Mouse (Mus musculus) heart, embryonic 11.5 days (tissue): ENCODE data around the gene Acbd3. TPM values are rescaled to one million over a fixed set of nuclear protein-coding genes. Genes with fewer than 3 reads are reported as not detected.

Experiments
- ATAC-seq: fragments of 200-750 bp; cut with Nextera tagmentation; replicated peaks from 2 replicates; pipeline ENCODE4 v1.8.0; 2017; ENCODE audit warnings: moderate library complexity; ENCODE audit not compliant: insufficient number of reproducible peaks, low FRiP score, low TSS enrichment
- H3K27ac ChIP-seq: fragments of 300-500 bp; sonication (generic); 2 replicates; pipeline ENCODE4 v1.5.1; 2014; ENCODE audit warnings: mild to moderate bottlenecking, low read depth, low read length
- H3K27me3 ChIP-seq: fragments of 300-500 bp; sonication (generic); 2 replicates; pipeline ENCODE4 v1.6.1; 2014; ENCODE audit warnings: mild to moderate bottlenecking, low read length, mixed read lengths; ENCODE audit not compliant: control insufficient read depth, insufficient read depth
- H3K36me3 ChIP-seq: fragments of 300-500 bp; sonication (generic); 2 replicates; pipeline ENCODE4 v1.6.1; 2014; ENCODE audit warnings: mild to moderate bottlenecking, low read length, moderate library complexity, mixed read lengths; ENCODE audit not compliant: control insufficient read depth, insufficient read depth
- H3K4me1 ChIP-seq: fragments of 300-500 bp; sonication (generic); 2 replicates; pipeline ENCODE4 v1.6.1; 2014; ENCODE audit warnings: low read length; ENCODE audit not compliant: control insufficient read depth, insufficient read depth
- H3K4me2 ChIP-seq: fragments of 300-500 bp; sonication (generic); 2 replicates; pipeline ENCODE4 v1.6.1; 2014; ENCODE audit warnings: mild to moderate bottlenecking, moderate library complexity
- H3K4me3 ChIP-seq: fragments of 300-500 bp; sonication (generic); 2 replicates; pipeline ENCODE4 v1.5.1; 2014; ENCODE audit warnings: low read depth, low read length
- H3K9ac ChIP-seq: fragments of 300-500 bp; sonication (generic); 2 replicates; pipeline ENCODE4 v1.6.1; 2014; ENCODE audit warnings: mild to moderate bottlenecking, low read depth, low read length, moderate library complexity
- H3K9me3 ChIP-seq: fragments of 300-500 bp; sonication (generic); replicated peaks from 2 replicates; pipeline ENCODE4 v1.6.1; 2016; ENCODE audit warnings: low read length; ENCODE audit not compliant: control insufficient read depth
- WGBS: fragments of 180-500 bp; shearing (Covaris S2); extraction: QIAGEN DNeasy Blood & Tissue Kit; methylation state at CpG from one replicate; pipeline ENCODE4 v1.1.7; 2014; ENCODE audit not compliant: insufficient replicate concordance; 5-methylcytosine and 5-hydroxymethylcytosine counted together
- polyA plus RNA-seq: library from polyadenylated mRNA; unstranded; fragments of >200 nt; fragmentation: Nextera tagmentation; extraction: Ambion mirVana; gene quantifications from 2 replicates; pipeline ENCODE4 v1.2.1, GENCODE M21; 2014

The Acbd3 gene
- polyA plus RNA-seq, 1 experiment from 2014 or later = 23.0 TPM

- no peak for ATAC-seq
- Histone ChIP-seq H3K36me3 (no peaks in the 10 kb centered on the region), H3K27me3 (no peaks in the 10 kb centered on the region), H3K4me1 (peaks cover 7% of the 10 kb centered on the region), H3K4me3 (no peak overlapping the region), H3K27ac (no peak overlapping the region), H3K4me2 (no peak overlapping the region), H3K9ac (no peak overlapping the region), H3K9me3 (no peaks in the 10 kb centered on the region)
- WGBS = 73% methylated on average over 5 of the region's 5 CpGs
These were observed 55.4 kb downstream of the Acbd3 start for GRCm38 (mm10) chr1:180781250-180781649.

DNA sequence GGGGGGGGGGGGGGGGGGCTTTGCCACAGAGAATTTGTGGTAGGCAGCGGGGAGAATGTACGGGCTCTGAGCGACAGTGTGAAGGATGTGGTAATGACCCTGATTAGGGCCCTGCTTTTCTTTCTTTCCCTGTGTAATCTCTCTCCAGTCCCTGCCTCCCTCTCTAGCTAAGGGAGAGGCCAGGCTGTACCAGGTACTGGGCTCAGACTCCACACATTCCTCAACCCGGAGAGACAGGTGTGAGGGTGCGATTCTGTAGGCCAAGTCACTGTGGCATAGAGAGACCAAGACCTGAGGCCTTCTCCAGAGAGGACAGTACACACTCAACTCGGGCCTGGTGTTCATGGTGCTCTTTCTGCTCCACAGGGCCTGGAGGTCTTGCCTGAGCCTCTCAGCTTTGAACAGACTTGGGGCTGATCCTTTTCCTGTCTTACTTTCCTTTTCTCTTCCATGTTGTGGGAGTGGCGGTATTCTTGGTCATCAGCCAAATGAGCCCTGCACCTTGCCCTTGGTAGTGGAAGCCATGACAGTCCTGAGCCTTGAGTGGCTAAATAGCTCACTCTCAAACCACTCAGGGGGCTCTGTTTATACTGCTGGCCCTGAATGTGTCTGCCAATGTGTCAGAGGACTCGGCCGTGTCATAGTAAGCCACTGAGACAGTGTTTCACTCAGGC lies 57.2 kb downstream of the Acbd3 start:
- Histone ChIP-seq H3K27me3 (no peaks in the 10 kb centered on the region), H3K9me3 (no peaks in the 10 kb centered on the region), H3K4me2 (no peak overlapping the region), H3K4me3 (no peak overlapping the region), H3K9ac (no peak overlapping the region), H3K36me3 (no peaks in the 10 kb centered on the region), H3K27ac (0 out of 2 replicates have a peak overlapping the region, but pooled peaks have one; percentile 6), H3K4me1 (no peaks in the 10 kb centered on the region)
- ATAC-seq = no peak
- WGBS = 48% methylated on average over 9 of the region's 9 CpGs

DNA sequence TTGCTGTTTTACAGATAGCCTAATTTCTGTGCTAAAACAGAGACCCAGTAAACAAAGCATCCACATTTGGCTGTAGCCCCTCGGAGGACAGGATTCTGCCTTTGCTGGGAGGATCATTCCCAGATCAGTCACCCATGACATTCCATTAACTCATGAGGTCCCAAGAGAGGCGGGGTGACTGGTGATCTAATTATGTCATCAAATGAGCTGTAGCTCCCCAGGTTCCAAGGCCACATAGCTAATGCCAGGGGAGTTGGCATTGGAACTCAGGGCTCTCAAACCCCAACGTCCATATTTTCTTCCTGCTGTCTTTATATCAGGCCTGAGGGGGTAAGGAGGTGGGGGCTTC lies 57.7 kb downstream of the Acbd3 start:
- Histone ChIP-seq H3K9me3 (no peaks in the 10 kb centered on the region), H3K36me3 (no peaks in the 10 kb centered on the region), H3K9ac (no peak overlapping the region), H3K4me3 (no peak overlapping the region), H3K4me2 (no peak overlapping the region), H3K27ac (no peak overlapping the region), H3K4me1 (no peaks in the 10 kb centered on the region), H3K27me3 (no peaks in the 10 kb centered on the region)
- WGBS = 44% methylated on average over 3 of the region's 3 CpGs
- ATAC-seq = no peak

- H3K4me3 ChIP-seq = no peak overlapping the region
- WGBS = 76% methylated on average over 14 of the region's 14 CpGs
- H3K4me1 ChIP-seq = peaks cover 9% of the 10 kb centered on the region; the same call in 1 of the 2 replicates
- H3K9me3 ChIP-seq = peaks cover 4% of the 10 kb centered on the region; the same call in 1 of the 2 replicates
- no peak for ATAC-seq
- H3K9ac ChIP-seq = no peak overlapping the region
- H3K27me3 ChIP-seq = no peaks in the 10 kb centered on the region
- H3K36me3 ChIP-seq = no peaks in the 10 kb centered on the region
- H3K27ac ChIP-seq = no peak overlapping the region
- no peak overlapping the region for H3K4me2 ChIP-seq
These were observed 66.1 kb downstream of the Acbd3 start for GRCm38 (mm10) chr1:180791821-180792480.

- Histone ChIP-seq H3K4me2 (no peak overlapping the region), H3K9me3 (peaks cover 4% of the 10 kb centered on the region; the same call in 1 of the 2 replicates), H3K4me1 (peaks cover 9% of the 10 kb centered on the region; the same call in 1 of the 2 replicates), H3K27me3 (no peaks in the 10 kb centered on the region), H3K36me3 (no peaks in the 10 kb centered on the region), H3K9ac (no peak overlapping the region; the same call in 1 of the 2 replicates), H3K27ac (no peak overlapping the region), H3K4me3 (no peak overlapping the region)
- no peak for ATAC-seq
- WGBS = 84% methylated on average over 4 of the region's 4 CpGs
These were observed 67.0 kb downstream of the Acbd3 start for GRCm38 (mm10) chr1:180792814-180793213.

- Histone ChIP-seq H3K4me3 (peak overlapping the region; percentile 43), H3K27ac (no peak overlapping the region), H3K27me3 (no peaks in the 10 kb centered on the region), H3K9me3 (peaks cover 4% of the 10 kb centered on the region; the same call in 1 of the 2 replicates), H3K4me2 (peak overlapping the region; percentile 90), H3K4me1 (peaks cover 9% of the 10 kb centered on the region; the same call in 1 of the 2 replicates), H3K9ac (peak overlapping the region; percentile 58), H3K36me3 (no peaks in the 10 kb centered on the region)
- WGBS = 11% methylated on average over 18 of the region's 18 CpGs
- ATAC-seq = peak; percentile 12; the same call in 1 of the 2 replicates
These were observed 67.7 kb downstream of the Acbd3 start for GRCm38 (mm10) chr1:180793445-180794117.

- H3K36me3 ChIP-seq = no peaks in the 10 kb centered on the region
- no peak overlapping the region for H3K27ac ChIP-seq
- WGBS = 3% methylated on average over 21 of the region's 21 CpGs
- H3K4me1 ChIP-seq = peaks cover 9% of the 10 kb centered on the region; the same call in 1 of the 2 replicates
- H3K27me3 ChIP-seq = no peaks in the 10 kb centered on the region
- ATAC-seq = peak; percentile 64
- peak overlapping the region; percentile 43 for H3K4me3 ChIP-seq
- H3K9ac ChIP-seq = peak overlapping the region; percentile 58
- H3K4me2 ChIP-seq = peak overlapping the region; percentile 90
- peaks cover 4% of the 10 kb centered on the region; the same call in 1 of the 2 replicates for H3K9me3 ChIP-seq
These were observed 68.3 kb downstream of the Acbd3 start for GRCm38 (mm10) chr1:180794170-180794569.

DNA sequence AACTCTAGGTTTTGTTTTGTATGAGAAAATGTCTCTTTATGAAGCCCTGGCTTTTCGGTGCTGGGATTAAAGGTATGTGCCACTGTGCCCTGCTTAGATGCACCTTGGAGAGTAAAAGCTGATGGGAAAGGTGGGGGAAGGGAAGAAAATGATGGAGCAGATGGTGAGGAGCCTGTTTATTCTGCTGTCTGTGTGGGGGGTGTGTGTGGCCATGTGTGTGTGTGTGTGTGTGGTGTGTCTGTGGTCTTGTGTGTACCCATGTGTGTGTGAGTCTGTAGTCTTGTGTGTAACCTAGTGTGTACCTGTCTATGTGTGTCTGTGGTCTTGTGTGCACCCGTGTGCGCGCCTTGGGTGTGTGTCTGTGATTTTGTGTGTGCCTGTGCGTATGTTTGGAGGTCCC lies 72.8 kb downstream of the Acbd3 start:
- Histone ChIP-seq H3K9me3 (peaks cover 4% of the 10 kb centered on the region; the same call in 1 of the 2 replicates), H3K9ac (no peak overlapping the region), H3K4me1 (peaks cover 8% of the 10 kb centered on the region; the same call in 1 of the 2 replicates), H3K27ac (no peak overlapping the region), H3K4me2 (no peak overlapping the region), H3K4me3 (no peak overlapping the region), H3K36me3 (peaks cover 13% of the 10 kb centered on the region), H3K27me3 (no peaks in the 10 kb centered on the region)
- 89% methylated on average over 5 of the region's 5 CpGs for WGBS
- ATAC-seq = no peak
